Mouse (Mus musculus) bone marrow macrophage, adult 2 months (primary cell): ENCODE results near the gene Pex3.

Experiments used
- CTCF ChIP-seq: IDR thresholded peaks from 2 replicates; pipeline ENCODE4 v1.5.1; 2012; ENCODE audit warnings: low read depth, mild to moderate bottlenecking, low read length, moderate library complexity
- POLR2A ChIP-seq: IDR thresholded peaks from 2 replicates; pipeline ENCODE4 v1.6.1; 2012; ENCODE audit warnings: mild to moderate bottlenecking, low read depth, low read length, borderline replicate concordance

DNA sequence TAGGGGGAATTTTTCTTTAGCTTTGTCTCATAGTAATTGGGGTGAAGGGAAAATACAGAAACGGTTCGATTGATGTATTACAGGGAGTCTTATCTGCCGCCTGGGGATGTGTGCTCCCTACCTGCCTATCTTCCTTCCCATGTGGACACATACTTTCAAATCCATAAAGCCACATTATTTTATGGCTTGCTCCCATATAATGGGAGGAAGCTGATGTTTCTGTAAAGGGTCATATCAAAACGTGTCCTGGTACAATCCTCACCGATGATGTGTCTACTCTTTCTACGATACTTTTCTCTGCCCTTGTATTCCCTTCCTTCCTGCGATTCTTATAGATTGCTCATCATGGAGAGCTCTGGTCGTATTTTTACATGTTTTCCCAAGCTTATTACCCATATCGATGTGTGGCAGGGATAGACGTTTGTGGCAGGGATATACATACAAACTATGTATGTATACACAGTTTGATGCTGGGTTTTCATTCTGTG, 600 bp upstream of the Pex3 start:
- TF ChIP-seq CTCF: no peak
- TF ChIP-seq POLR2A: no peak
